Mouse (Mus musculus) naive thymus-derived CD4-positive, alpha-beta T cell, adult 5 months (primary cell): ENCODE data around the gene Speer4b. TPM values are rescaled to one million over a fixed set of nuclear protein-coding genes. Genes with fewer than 3 reads are reported as not detected.

ENCODE experiments used
- polyA plus RNA-seq: library from polyadenylated mRNA; unstranded; fragments of 100-300 nt; shearing (Covaris generic); gene quantifications from one replicate; pipeline ENCODE4 v1.2.1, GENCODE M21; 2017

The Speer4b gene
- polyA plus RNA-seq, result not detected

GRCm38 (mm10) chr5:27501338-27501737 lies at the start of gene Speer4b:
Speer4b (minus strand) TSS chr5:27501438.

